Mouse (Mus musculus): ENCODE data around the gene Uqcc2.

DNA sequence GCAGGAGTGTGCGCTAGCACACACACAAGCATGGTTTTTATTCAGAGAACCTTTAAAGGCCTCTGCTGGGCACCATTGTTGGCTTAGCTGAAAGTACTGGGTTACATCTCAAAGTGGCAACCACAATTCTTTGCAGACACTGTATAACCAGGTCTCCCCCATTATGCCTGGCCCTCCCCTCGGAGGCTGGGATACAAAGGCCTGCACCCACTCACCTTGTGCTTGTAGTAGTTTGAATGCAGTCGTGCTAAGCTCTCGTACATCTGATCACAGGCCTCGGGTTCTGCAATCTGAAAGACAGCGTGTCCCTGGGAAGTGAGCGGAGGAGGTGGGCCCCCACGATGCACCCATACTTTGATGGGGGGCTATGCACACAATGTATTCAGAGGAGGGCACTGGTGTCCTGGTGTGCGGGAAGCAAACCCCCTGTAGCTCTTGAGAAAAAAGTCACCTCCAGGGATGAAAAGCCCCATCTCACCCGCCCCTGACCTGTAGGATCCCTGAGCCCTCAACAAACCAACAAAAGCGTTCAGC lies 8.0 kb downstream of the Uqcc2 start:
- TF ChIP-seq POLR2A (IDR thresholded peaks at IDR 0.05; ENCODE audit: low read depth, low read length) (no peak), TBP (conservative IDR thresholded peaks at IDR 0.05; ENCODE audit: low read depth, low read length) (no peak), EP300 (IDR thresholded peaks at IDR 0.05; ENCODE audit: low read length) (no peak), HCFC1 (IDR thresholded peaks at IDR 0.05; ENCODE audit: low read depth, low read length) (no peak), ZKSCAN1 (IDR thresholded peaks at IDR 0.05; ENCODE audit: borderline replicate concordance, low read depth, low read length) (no peak), CTCF (conservative IDR thresholded peaks at IDR 0.05 in 1 of 2, IDR thresholded peaks at IDR 0.05 in 1 of 2; ENCODE audit: low read depth in 2 of 2, low read length in 2 of 2) (no peak), E2F4 (IDR thresholded peaks at IDR 0.05; ENCODE audit: insufficient replicate concordance, low read depth, low read length) (no peak), SMC3 (IDR thresholded peaks at IDR 0.05; ENCODE audit: low read depth, low read length) (no peak), SIN3A (IDR thresholded peaks at IDR 0.05; ENCODE audit: low read length) (no peak), ZC3H11A (IDR thresholded peaks at IDR 0.05; ENCODE audit: low read depth, low read length) (no peak), ZMIZ1 (IDR thresholded peaks at IDR 0.05; ENCODE audit: low read depth, low read length) (no peak), UBTF (IDR thresholded peaks at IDR 0.05; ENCODE audit: low read depth, low read length) (no peak), NRF1 (IDR thresholded peaks at IDR 0.05; ENCODE audit: low read depth, low read length) (no peak)

Measured in CH12.LX (cell line).